Mouse (Mus musculus): ENCODE measurements around the gene Itpkb.

GRCm38 (mm10) chr1:180282581-180282980, 47.7 kb upstream of the Itpkb start:
- TF ChIP-seq MAFK (IDR thresholded peaks at IDR 0.05; ENCODE audit: insufficient read depth, low read depth, low read length) (no peak), ZNF384 (IDR thresholded peaks at IDR 0.05; ENCODE audit: low read depth, low read length) (no peak), CHD2 (IDR thresholded peaks at IDR 0.05; ENCODE audit: low read depth, low read length) (no peak)
